Mouse (Mus musculus): ENCODE measurements around the gene Plekhm3.

DNA sequence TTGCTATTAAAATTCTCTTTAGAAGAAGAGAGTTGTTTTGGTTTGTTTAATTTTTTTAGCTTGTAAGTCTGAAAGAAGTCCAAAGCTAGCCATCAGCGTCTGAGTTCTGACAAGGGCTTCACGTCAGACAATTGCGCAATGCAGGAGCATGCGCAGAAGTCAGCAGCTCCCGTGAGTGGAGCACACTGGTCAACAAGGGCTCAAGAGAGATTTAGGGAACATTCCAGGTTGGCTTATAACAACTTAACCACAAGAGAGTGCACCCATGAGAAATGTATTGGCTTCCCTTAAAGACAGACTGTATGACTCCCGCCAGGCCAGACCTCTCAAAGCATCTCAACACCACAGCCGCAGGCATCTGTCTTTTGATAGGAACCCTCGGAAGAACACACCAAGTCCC lies 203.5 kb downstream of the Plekhm3 start:
- no peak for TF ChIP-seq GATA1 (IDR thresholded peaks at IDR 0.05; ENCODE audit: low read length)
- no peak for TF ChIP-seq TAL1 (IDR thresholded peaks at IDR 0.05; ENCODE audit: low read length)

Measured in erythroblast, embryonic 14.5 days (primary cell).